Mouse (Mus musculus): ENCODE measurements around the gene Txnrd3. TPM values are rescaled to one million over a fixed set of nuclear protein-coding genes. Genes with fewer than 3 reads are reported as not detected.
A peak's percentile ranks its signal among the peaks of the same experiment; 100 is the strongest.

Gene Txnrd3
- total RNA-seq, 1 experiment from 2014 or later, result 13.8 TPM

GRCm38 (mm10) chr6:89649897-89650296 is 6.1 kb downstream of the Txnrd3 start:
- no peak for ATAC-seq (replicated peaks; ENCODE audit: low read depth, poor library complexity, severe bottlenecking)

- no peak for ATAC-seq (replicated peaks; ENCODE audit: low read depth, poor library complexity, severe bottlenecking)
Measured at GRCm38 (mm10) chr6:89651770-89652169, 8.0 kb downstream of the Txnrd3 start.

- no peak for ATAC-seq (replicated peaks; ENCODE audit: low read depth, poor library complexity, severe bottlenecking)
Measured at GRCm38 (mm10) chr6:89655011-89655410, 11.2 kb downstream of the Txnrd3 start.

- ATAC-seq (replicated peaks; ENCODE audit: low read depth, poor library complexity, severe bottlenecking), result no peak
Measured at GRCm38 (mm10) chr6:89658342-89658741, 14.6 kb downstream of the Txnrd3 start.

- no peak for ATAC-seq (replicated peaks; ENCODE audit: low read depth, poor library complexity, severe bottlenecking)
Measured at GRCm38 (mm10) chr6:89658931-89659330, 15.1 kb downstream of the Txnrd3 start.

- peak; percentile 74 for ATAC-seq (replicated peaks; ENCODE audit: low read depth, poor library complexity, severe bottlenecking)
Measured at GRCm38 (mm10) chr6:89659692-89660423, 16.1 kb downstream of the Txnrd3 start.

- no peak for ATAC-seq (replicated peaks; ENCODE audit: low read depth, poor library complexity, severe bottlenecking)
Measured at GRCm38 (mm10) chr6:89660490-89660889, 16.7 kb downstream of the Txnrd3 start.

GRCm38 (mm10) chr6:89662521-89662920 is 18.7 kb downstream of the Txnrd3 start:
- no peak for ATAC-seq (replicated peaks; ENCODE audit: low read depth, poor library complexity, severe bottlenecking)

- ATAC-seq (replicated peaks; ENCODE audit: low read depth, poor library complexity, severe bottlenecking), result no peak
Measured at GRCm38 (mm10) chr6:89665155-89665554, 21.4 kb downstream of the Txnrd3 start.

- no peak for ATAC-seq (replicated peaks; ENCODE audit: low read depth, poor library complexity, severe bottlenecking)
Measured at GRCm38 (mm10) chr6:89665667-89666066, 21.9 kb downstream of the Txnrd3 start.

- no peak for ATAC-seq (replicated peaks; ENCODE audit: low read depth, poor library complexity, severe bottlenecking)
Measured at GRCm38 (mm10) chr6:89666976-89667375, 23.2 kb downstream of the Txnrd3 start.

GRCm38 (mm10) chr6:89669556-89669955 is 25.8 kb downstream of the Txnrd3 start:
- ATAC-seq (replicated peaks; ENCODE audit: low read depth, poor library complexity, severe bottlenecking), result no peak

GRCm38 (mm10) chr6:89671431-89671830 is 27.6 kb downstream of the Txnrd3 start:
- no peak for ATAC-seq (replicated peaks; ENCODE audit: low read depth, poor library complexity, severe bottlenecking)

GRCm38 (mm10) chr6:89672641-89673040 is 28.9 kb downstream of the Txnrd3 start:
- ATAC-seq (replicated peaks; ENCODE audit: low read depth, poor library complexity, severe bottlenecking), result no peak

- no peak for ATAC-seq (replicated peaks; ENCODE audit: low read depth, poor library complexity, severe bottlenecking)
Measured at GRCm38 (mm10) chr6:89673135-89673780, 29.5 kb downstream of the Txnrd3 start.

GRCm38 (mm10) chr6:89678522-89678921 is 34.7 kb downstream of the Txnrd3 start:
- no peak for ATAC-seq (replicated peaks; ENCODE audit: low read depth, poor library complexity, severe bottlenecking)

- ATAC-seq (replicated peaks; ENCODE audit: low read depth, poor library complexity, severe bottlenecking), result peak; percentile 92
Measured at GRCm38 (mm10) chr6:89679291-89679835, 35.6 kb downstream of the Txnrd3 start.

- ATAC-seq (replicated peaks; ENCODE audit: low read depth, poor library complexity, severe bottlenecking), result peak; percentile 93
Measured at GRCm38 (mm10) chr6:89680155-89680554, 36.4 kb downstream of the Txnrd3 start.

- ATAC-seq (replicated peaks; ENCODE audit: low read depth, poor library complexity, severe bottlenecking), result no peak
Measured at GRCm38 (mm10) chr6:89684231-89684630, 40.4 kb downstream of the Txnrd3 start.

- no peak for ATAC-seq (replicated peaks; ENCODE audit: low read depth, poor library complexity, severe bottlenecking)
Measured at GRCm38 (mm10) chr6:89687100-89687499, 43.3 kb downstream of the Txnrd3 start.

- ATAC-seq (replicated peaks; ENCODE audit: low read depth, poor library complexity, severe bottlenecking), result no peak
Measured at GRCm38 (mm10) chr6:89706624-89707023, 62.8 kb downstream of the Txnrd3 start.

Measured in common myeloid progenitor, adult 5-6 weeks (primary cell).